Mouse (Mus musculus): ENCODE measurements around the gene Foxp1. TPM values are rescaled to one million over a fixed set of nuclear protein-coding genes. Genes with fewer than 3 reads are reported as not detected.
A peak's percentile ranks its signal among the peaks of the same experiment; 100 is the strongest.

Gene Foxp1
- total RNA-seq, 2 experiments from 2014 or later: 133 to 135 TPM

- no peak for DNase-seq (ENCODE audit: low spot score in 2 of 2)
Observed at GRCm38 (mm10) chr6:99004255-99004997, 518.1 kb downstream of the Foxp1 start.

- no peak for DNase-seq (ENCODE audit: low spot score in 2 of 2)
Observed at GRCm38 (mm10) chr6:99003108-99003709, 519.3 kb downstream of the Foxp1 start.

- no peak for DNase-seq (ENCODE audit: low spot score in 2 of 2)
Observed at GRCm38 (mm10) chr6:99001637-99002036, 520.9 kb downstream of the Foxp1 start.

- peak; percentile 27 to 55 for DNase-seq (ENCODE audit: low spot score in 2 of 2)
Observed at GRCm38 (mm10) chr6:98998971-98999932, 523.3 kb downstream of the Foxp1 start.

GRCm38 (mm10) chr6:98997742-98998141 is 524.8 kb downstream of the Foxp1 start:
- DNase-seq (ENCODE audit: low spot score in 2 of 2): no peak

- no peak for DNase-seq (ENCODE audit: low spot score in 2 of 2)
Observed at GRCm38 (mm10) chr6:98996822-98997221, 525.7 kb downstream of the Foxp1 start.

- no peak for DNase-seq (ENCODE audit: low spot score in 2 of 2)
Observed at GRCm38 (mm10) chr6:98996346-98996745, 526.2 kb downstream of the Foxp1 start.

GRCm38 (mm10) chr6:98995681-98996080 is 526.8 kb downstream of the Foxp1 start:
- no peak for DNase-seq (ENCODE audit: low spot score in 2 of 2)

- no peak for DNase-seq (ENCODE audit: low spot score in 2 of 2)
Observed at GRCm38 (mm10) chr6:98994902-98995301, 527.6 kb downstream of the Foxp1 start.

- no peak for DNase-seq (ENCODE audit: low spot score in 2 of 2)
Observed at GRCm38 (mm10) chr6:98994104-98994787, 528.3 kb downstream of the Foxp1 start.

- DNase-seq (ENCODE audit: low spot score in 2 of 2): no peak
Observed at GRCm38 (mm10) chr6:98993231-98993630, 529.3 kb downstream of the Foxp1 start.

GRCm38 (mm10) chr6:98992772-98993147 is 529.8 kb downstream of the Foxp1 start:
- no peak for DNase-seq (ENCODE audit: low spot score in 2 of 2)

GRCm38 (mm10) chr6:98991900-98992771 is 530.4 kb downstream of the Foxp1 start:
- no peak for DNase-seq (ENCODE audit: low spot score in 2 of 2)

GRCm38 (mm10) chr6:98987533-98988169 is 534.9 kb downstream of the Foxp1 start:
- no peak for DNase-seq (ENCODE audit: low spot score in 2 of 2)

GRCm38 (mm10) chr6:98985452-98985851 is 537.1 kb downstream of the Foxp1 start:
- DNase-seq (ENCODE audit: low spot score in 2 of 2): no peak

- no peak for DNase-seq (ENCODE audit: low spot score in 2 of 2)
Observed at GRCm38 (mm10) chr6:98984626-98985025, 537.9 kb downstream of the Foxp1 start.

- DNase-seq (ENCODE audit: low spot score in 2 of 2): no peak
Observed at GRCm38 (mm10) chr6:98984026-98984425, 538.5 kb downstream of the Foxp1 start.

- DNase-seq (ENCODE audit: low spot score in 2 of 2): no peak
Observed at GRCm38 (mm10) chr6:98983311-98983838, 539.1 kb downstream of the Foxp1 start.

- no peak for DNase-seq (ENCODE audit: low spot score in 2 of 2)
Observed at GRCm38 (mm10) chr6:98981265-98981664, 541.3 kb downstream of the Foxp1 start.

Measured in left cerebral cortex, adult 18-20 months (tissue).